Mouse (Mus musculus) kidney, embryonic 15.5 days (tissue): ENCODE measurements at regions not wholly inside any gene's neighbourhood (a gene's known extent, or its start where the extent isn't known, plus 50 kb on each side); places are given as distances from the start of the nearest gene placed in this dataset.

ENCODE experiments used
- ATAC-seq: fragments of 200-750 bp; cut with Nextera tagmentation; replicated peaks from 2 replicates; pipeline ENCODE4 v1.8.0; 2017; ENCODE audit warnings: moderate TSS enrichment; ENCODE audit not compliant: low FRiP score
- H3K27ac ChIP-seq: fragments of 300-500 bp; sonication (generic); 2 replicates; pipeline ENCODE4 v1.5.1; 2015; ENCODE audit warnings: mild to moderate bottlenecking, inconsistent platforms
- H3K27me3 ChIP-seq: fragments of 300-500 bp; sonication (generic); 2 replicates; pipeline ENCODE4 v1.6.1; 2015; ENCODE audit warnings: inconsistent platforms
- H3K36me3 ChIP-seq: fragments of 300-500 bp; sonication (generic); 2 replicates; pipeline ENCODE4 v1.6.1; 2015; ENCODE audit warnings: inconsistent platforms
- H3K4me1 ChIP-seq: fragments of 300-500 bp; sonication (generic); 2 replicates; pipeline ENCODE4 v1.6.1; 2015; ENCODE audit warnings: inconsistent platforms
- H3K4me2 ChIP-seq: fragments of 300-500 bp; sonication (generic); 2 replicates; pipeline ENCODE4 v1.6.1; 2015; ENCODE audit warnings: moderate library complexity, mild to moderate bottlenecking, inconsistent platforms
- H3K4me3 ChIP-seq: fragments of 300-500 bp; sonication (generic); replicated peaks from 2 replicates; pipeline ENCODE4 v1.5.1; 2015; ENCODE audit warnings: mild to moderate bottlenecking, inconsistent platforms
- H3K9ac ChIP-seq: fragments of 300-500 bp; sonication (generic); 2 replicates; pipeline ENCODE4 v1.6.1; 2015; ENCODE audit warnings: mild to moderate bottlenecking, inconsistent platforms
- H3K9me3 ChIP-seq: fragments of 300-500 bp; sonication (generic); replicated peaks from 2 replicates; pipeline ENCODE4 v1.6.1; 2016; ENCODE audit warnings: inconsistent platforms
- WGBS: fragments of 180-500 bp; shearing (Covaris S2); methylation state at CpG from one replicate; pipeline ENCODE4 v1.1.7; 2015; ENCODE audit warnings: mixed read lengths; 5-methylcytosine and 5-hydroxymethylcytosine counted together

GRCm38 (mm10) chr8:86353816-86354215 lies 226.7 kb downstream of the Abcc12 start:
- ATAC-seq, result no peak
- Histone ChIP-seq H3K27ac (no peak overlapping the region), H3K36me3 (no peaks in the 10 kb centered on the region), H3K4me2 (no peak overlapping the region), H3K9ac (no peak overlapping the region), H3K4me3 (no peak overlapping the region), H3K9me3 (no peaks in the 10 kb centered on the region), H3K4me1 (no peaks in the 10 kb centered on the region), H3K27me3 (no peaks in the 10 kb centered on the region)
- WGBS, result 75% methylated on average over 3 of the region's 3 CpGs

DNA sequence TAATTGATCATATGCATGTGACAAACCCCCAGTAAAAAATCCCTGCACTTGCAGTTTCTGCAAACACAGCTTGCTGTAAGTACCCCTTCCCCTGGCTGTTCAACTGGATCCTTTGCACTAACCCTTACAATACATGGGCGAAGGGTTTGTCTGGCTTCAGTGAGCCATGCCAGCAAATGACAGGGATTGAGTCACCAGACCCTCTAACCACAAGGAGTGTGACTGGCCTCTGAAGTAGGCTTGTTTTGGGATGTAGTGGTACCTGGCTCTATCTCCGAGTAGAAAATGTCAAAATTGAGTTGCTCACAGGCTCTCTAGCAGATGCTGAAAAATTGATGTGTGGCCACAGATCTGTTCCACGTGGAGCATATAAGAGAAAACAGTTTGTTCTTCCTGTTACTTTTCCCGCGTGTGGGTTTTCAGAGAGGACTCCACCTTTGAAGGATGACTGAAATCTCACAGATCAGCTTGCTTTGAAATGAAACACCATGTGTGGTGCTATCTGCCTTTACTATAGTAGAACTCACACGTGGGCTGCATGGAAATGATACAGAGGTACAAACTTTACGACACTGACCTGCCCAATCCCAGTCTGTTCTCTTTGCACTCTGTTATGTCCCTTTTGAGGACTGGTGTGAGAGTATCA lies 228.8 kb downstream of the Abcc12 start:
- no peak overlapping the region for H3K4me2 ChIP-seq
- ATAC-seq, result no peak
- no peak overlapping the region for H3K9ac ChIP-seq
- 75% methylated on average over 7 of the region's 7 CpGs for WGBS
- H3K9me3 ChIP-seq, result peaks cover 6% of the 10 kb centered on the region; the same call in 1 of the 2 replicates
- no peaks in the 10 kb centered on the region for H3K4me1 ChIP-seq
- H3K27me3 ChIP-seq, result no peaks in the 10 kb centered on the region
- H3K27ac ChIP-seq, result no peak overlapping the region
- H3K36me3 ChIP-seq, result no peaks in the 10 kb centered on the region
- no peak overlapping the region for H3K4me3 ChIP-seq

DNA sequence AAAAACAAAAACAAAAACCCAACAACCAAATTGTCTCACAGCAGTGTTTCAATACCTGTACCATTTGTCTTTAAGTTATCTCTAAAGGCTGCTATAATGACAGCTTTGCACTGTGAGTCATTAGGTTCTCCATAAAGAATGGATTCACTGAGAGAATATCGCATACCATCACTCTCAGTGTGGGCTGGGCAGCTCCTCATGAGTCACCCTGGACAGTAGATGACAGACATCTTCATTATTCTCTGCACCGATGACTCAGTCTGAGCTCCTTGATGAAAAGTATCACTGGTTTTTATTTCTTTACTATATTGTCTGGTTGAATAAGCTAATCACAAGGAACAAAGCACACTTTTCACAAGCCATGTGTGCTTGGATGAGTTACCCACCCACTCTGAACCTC lies 230.4 kb downstream of the Abcc12 start:
- Histone ChIP-seq H3K4me1 (no peaks in the 10 kb centered on the region), H3K27ac (no peak overlapping the region), H3K4me3 (no peak overlapping the region), H3K27me3 (no peaks in the 10 kb centered on the region), H3K4me2 (no peak overlapping the region), H3K9me3 (peaks cover 6% of the 10 kb centered on the region; the same call in 1 of the 2 replicates), H3K9ac (no peak overlapping the region), H3K36me3 (no peaks in the 10 kb centered on the region)
- 88% methylated on average over 2 of the region's 2 CpGs for WGBS
- ATAC-seq, result no peak

GRCm38 (mm10) chr8:86342016-86342684 lies 238.3 kb downstream of the Abcc12 start:
- Histone ChIP-seq H3K4me2 (no peak overlapping the region), H3K9ac (no peak overlapping the region), H3K27me3 (no peaks in the 10 kb centered on the region), H3K4me3 (no peak overlapping the region), H3K36me3 (no peaks in the 10 kb centered on the region), H3K4me1 (no peaks in the 10 kb centered on the region), H3K27ac (no peak overlapping the region), H3K9me3 (no peaks in the 10 kb centered on the region)
- 65% methylated on average over 8 of the region's 8 CpGs for WGBS
- no peak for ATAC-seq

DNA sequence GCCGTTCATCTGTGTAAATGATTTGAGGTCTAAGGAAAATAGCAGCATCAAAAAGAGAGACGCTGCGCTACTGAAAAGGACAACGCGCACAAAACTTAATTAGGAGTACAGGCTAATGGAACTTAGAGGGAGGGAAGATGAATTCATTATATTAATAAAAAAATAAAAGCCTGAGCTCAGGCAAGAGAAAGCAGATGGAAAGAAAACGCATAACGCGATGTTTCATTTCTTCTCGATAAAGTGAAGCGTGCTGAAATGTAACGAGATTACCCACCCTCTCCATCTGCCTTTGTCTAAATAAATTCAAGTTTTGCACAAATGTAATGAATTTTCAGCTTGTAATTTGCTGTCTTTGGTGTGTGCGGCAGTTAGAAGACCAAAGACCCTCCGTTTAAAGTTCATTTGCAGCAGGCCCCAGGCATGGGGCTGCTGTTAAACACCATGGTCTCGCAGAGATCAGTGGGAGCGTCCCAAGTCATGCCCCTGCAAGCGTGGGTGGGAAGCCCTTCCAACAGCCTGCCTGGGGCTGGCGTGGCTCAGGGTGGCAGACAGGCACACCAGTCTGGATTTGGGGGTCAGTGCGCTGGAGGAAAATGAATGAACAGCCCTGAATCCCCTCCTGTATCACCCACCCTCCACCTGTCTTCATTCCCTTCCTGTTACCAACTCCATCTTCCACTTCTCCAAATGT lies 241.8 kb downstream of the Abcc12 start:
- 82% methylated on average over 18 of the region's 18 CpGs for WGBS
- Histone ChIP-seq H3K9me3 (no peaks in the 10 kb centered on the region), H3K4me1 (no peaks in the 10 kb centered on the region), H3K4me3 (no peak overlapping the region), H3K4me2 (no peak overlapping the region), H3K36me3 (no peaks in the 10 kb centered on the region), H3K27ac (no peak overlapping the region), H3K9ac (no peak overlapping the region), H3K27me3 (no peaks in the 10 kb centered on the region)
- no peak for ATAC-seq

DNA sequence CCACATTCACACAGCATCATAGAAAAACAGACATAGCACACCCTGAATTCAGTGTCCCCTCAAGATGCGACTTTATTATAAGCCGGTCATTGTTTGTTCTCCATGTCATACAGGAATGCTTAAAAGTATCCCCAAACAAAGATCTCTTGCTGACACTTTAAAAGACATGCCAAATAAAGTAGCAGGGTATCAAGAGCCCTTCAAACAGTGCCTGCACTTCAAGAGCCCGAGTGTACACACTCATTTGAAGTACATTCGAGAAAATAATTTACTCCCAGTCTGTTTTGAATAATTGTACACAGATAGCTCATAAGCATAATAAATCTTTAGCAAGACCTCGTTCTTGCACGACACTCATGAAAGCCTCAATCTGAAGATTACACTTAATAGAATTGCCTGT lies 249.1 kb downstream of the Abcc12 start:
- no peak overlapping the region for H3K4me2 ChIP-seq
- no peak overlapping the region for H3K4me3 ChIP-seq
- H3K9me3 ChIP-seq, result no peaks in the 10 kb centered on the region
- no peak for ATAC-seq
- WGBS, result 74% methylated on average over 6 of the region's 6 CpGs
- H3K27me3 ChIP-seq, result no peaks in the 10 kb centered on the region
- H3K36me3 ChIP-seq, result no peaks in the 10 kb centered on the region
- H3K4me1 ChIP-seq, result no peaks in the 10 kb centered on the region
- no peak overlapping the region for H3K27ac ChIP-seq
- no peak overlapping the region for H3K9ac ChIP-seq

DNA sequence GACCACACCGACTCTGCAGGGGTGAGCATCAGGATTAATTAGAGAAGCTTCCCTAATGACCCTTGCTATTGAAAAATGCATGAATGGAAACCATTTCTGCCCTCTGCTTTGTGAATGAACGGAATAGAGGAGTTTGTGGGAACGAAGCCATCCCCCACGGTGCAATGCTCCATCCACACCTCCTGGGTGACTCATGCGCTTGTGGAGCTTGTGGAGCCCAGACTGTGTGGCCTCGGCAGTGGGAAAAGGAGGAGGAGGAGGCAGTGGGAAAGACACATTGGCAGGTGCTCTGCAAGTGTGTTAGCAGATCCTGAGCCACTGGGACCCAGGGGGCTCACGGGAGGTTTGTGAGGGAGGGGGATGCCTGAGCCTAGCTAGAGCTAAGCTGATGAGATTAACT lies 251.9 kb downstream of the Abcc12 start:
- peaks cover 6% of the 10 kb centered on the region; the same call in 1 of the 2 replicates for H3K4me1 ChIP-seq
- H3K27me3 ChIP-seq, result no peaks in the 10 kb centered on the region
- no peak overlapping the region for H3K4me3 ChIP-seq
- no peaks in the 10 kb centered on the region for H3K36me3 ChIP-seq
- ATAC-seq, result no peak
- WGBS, result 75% methylated on average over 7 of the region's 7 CpGs
- H3K27ac ChIP-seq, result no peak overlapping the region
- H3K9me3 ChIP-seq, result no peaks in the 10 kb centered on the region
- H3K4me2 ChIP-seq, result no peak overlapping the region
- H3K9ac ChIP-seq, result no peak overlapping the region

- Histone ChIP-seq H3K27me3 (no peaks in the 10 kb centered on the region), H3K27ac (no peak overlapping the region), H3K4me3 (no peak overlapping the region), H3K9ac (no peak overlapping the region), H3K4me2 (no peak overlapping the region), H3K36me3 (no peaks in the 10 kb centered on the region), H3K4me1 (peaks cover 6% of the 10 kb centered on the region; the same call in 1 of the 2 replicates), H3K9me3 (no peaks in the 10 kb centered on the region)
- 80% methylated on average over 3 of the region's 3 CpGs for WGBS
- no peak for ATAC-seq
Measured at GRCm38 (mm10) chr8:86327982-86328381, 252.5 kb downstream of the Abcc12 start.

GRCm38 (mm10) chr8:86325040-86325439 lies 255.4 kb downstream of the Abcc12 start:
- WGBS, result 34% methylated on average over 7 of the region's 7 CpGs
- Histone ChIP-seq H3K27me3 (no peaks in the 10 kb centered on the region), H3K4me1 (peaks cover 6% of the 10 kb centered on the region; the same call in 1 of the 2 replicates), H3K4me3 (no peak overlapping the region), H3K9ac (no peak overlapping the region), H3K9me3 (no peaks in the 10 kb centered on the region), H3K36me3 (no peaks in the 10 kb centered on the region), H3K4me2 (no peak overlapping the region), H3K27ac (no peak overlapping the region)
- no peak for ATAC-seq

DNA sequence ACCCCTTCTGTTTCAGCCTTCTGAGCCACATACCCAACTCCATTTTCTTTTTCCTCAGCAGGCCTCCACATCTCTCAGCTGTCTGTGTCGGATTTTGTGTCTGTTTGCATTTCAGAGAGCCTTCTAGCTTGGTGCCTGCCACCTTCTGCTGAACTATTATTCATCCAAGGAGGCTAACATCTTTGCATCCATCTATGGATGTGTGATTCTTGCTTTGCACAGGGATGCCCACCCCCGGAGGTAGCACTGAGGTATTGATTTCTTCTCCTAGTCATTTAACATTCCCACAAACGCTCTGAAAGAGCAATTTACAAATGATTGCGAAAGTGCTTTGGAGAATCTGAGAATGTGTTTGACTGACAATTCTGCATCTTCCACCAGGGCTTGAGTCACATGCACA lies 255.9 kb downstream of the Abcc12 start:
- Histone ChIP-seq H3K9ac (no peak overlapping the region), H3K36me3 (no peaks in the 10 kb centered on the region), H3K9me3 (no peaks in the 10 kb centered on the region), H3K4me1 (peaks cover 6% of the 10 kb centered on the region; the same call in 1 of the 2 replicates), H3K4me3 (no peak overlapping the region), H3K27me3 (no peaks in the 10 kb centered on the region), H3K4me2 (no peak overlapping the region), H3K27ac (no peak overlapping the region)
- 52% methylated on average over 4 of the region's 4 CpGs for WGBS
- ATAC-seq, result no peak

DNA sequence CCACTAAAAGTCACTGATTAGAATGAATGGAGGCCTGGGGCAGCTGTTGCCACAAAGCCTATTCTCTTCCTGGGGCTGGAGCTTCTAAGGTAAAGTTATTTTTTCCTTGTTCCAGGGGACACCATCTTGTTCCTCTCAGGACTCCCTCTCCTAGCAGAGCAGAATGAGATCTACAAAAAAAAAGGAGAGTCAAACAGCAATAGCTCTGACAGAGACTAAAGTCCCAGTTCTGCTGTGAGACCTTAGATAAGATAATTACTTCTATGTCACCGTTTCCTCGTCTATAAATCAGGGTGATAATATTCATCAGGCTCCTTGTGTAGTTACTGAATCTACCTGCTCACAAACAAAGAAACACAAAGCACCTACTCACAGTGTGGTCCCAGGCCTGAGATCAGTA lies 256.7 kb downstream of the Abcc12 start:
- no peak overlapping the region for H3K9ac ChIP-seq
- WGBS, result 71% methylated on average over 2 of the region's 2 CpGs
- H3K27me3 ChIP-seq, result no peaks in the 10 kb centered on the region
- ATAC-seq, result no peak
- no peaks in the 10 kb centered on the region for H3K36me3 ChIP-seq
- H3K9me3 ChIP-seq, result no peaks in the 10 kb centered on the region
- H3K27ac ChIP-seq, result no peak overlapping the region
- H3K4me3 ChIP-seq, result no peak overlapping the region
- no peak overlapping the region for H3K4me2 ChIP-seq
- peaks cover 6% of the 10 kb centered on the region; the same call in 1 of the 2 replicates for H3K4me1 ChIP-seq

- H3K9me3 ChIP-seq, result no peaks in the 10 kb centered on the region
- no peak overlapping the region for H3K4me3 ChIP-seq
- no peak for ATAC-seq
- H3K9ac ChIP-seq, result no peak overlapping the region
- H3K27ac ChIP-seq, result no peak overlapping the region
- H3K27me3 ChIP-seq, result no peaks in the 10 kb centered on the region
- no peaks in the 10 kb centered on the region for H3K36me3 ChIP-seq
- H3K4me1 ChIP-seq, result peaks cover 6% of the 10 kb centered on the region; the same call in 1 of the 2 replicates
- H3K4me2 ChIP-seq, result no peak overlapping the region
- 97% methylated on average over 1 of the region's 1 CpGs for WGBS
Measured at GRCm38 (mm10) chr8:86322494-86322893, 258.0 kb downstream of the Abcc12 start.
